Mouse (Mus musculus) cerebellum, postnatal 25 days (tissue): ENCODE results near the gene Polr3gl.

ENCODE experiments used
- DNase-seq, 2 experiments: peaks; one replicate each; pipeline ENCODE4 v3.0.0; 2021; ENCODE audit warnings: mixed read lengths in 2 of 2

The Polr3gl gene

GRCm38 (mm10) chr3:96571336-96571735 lies 22.6 kb downstream of the Polr3gl start:
- no peak for DNase-seq

- no peak for DNase-seq
Measured at GRCm38 (mm10) chr3:96570643-96571042, 23.3 kb downstream of the Polr3gl start.

GRCm38 (mm10) chr3:96569966-96570605 lies 23.9 kb downstream of the Polr3gl start:
- DNase-seq: no peak

- no peak for DNase-seq
Measured at GRCm38 (mm10) chr3:96569506-96569905, 24.5 kb downstream of the Polr3gl start.

GRCm38 (mm10) chr3:96568605-96569004 lies 25.4 kb downstream of the Polr3gl start:
- DNase-seq: no peak

- DNase-seq: no peak
Measured at GRCm38 (mm10) chr3:96566661-96567450, 27.1 kb downstream of the Polr3gl start.

- DNase-seq: no peak
Measured at GRCm38 (mm10) chr3:96565105-96565504, 28.9 kb downstream of the Polr3gl start.

- no peak for DNase-seq
Measured at GRCm38 (mm10) chr3:96564633-96565032, 29.3 kb downstream of the Polr3gl start.

GRCm38 (mm10) chr3:96563911-96564632 lies 29.9 kb downstream of the Polr3gl start:
- DNase-seq: no peak

GRCm38 (mm10) chr3:96563267-96563666 lies 30.7 kb downstream of the Polr3gl start:
- DNase-seq: no peak

- DNase-seq: no peak
Measured at GRCm38 (mm10) chr3:96561946-96562681, 31.9 kb downstream of the Polr3gl start.

GRCm38 (mm10) chr3:96560881-96561668 lies 32.9 kb downstream of the Polr3gl start:
- DNase-seq: no peak

- peak in 1 of 2 experiments; percentile 31 for DNase-seq
Measured at GRCm38 (mm10) chr3:96559911-96560850, 33.8 kb downstream of the Polr3gl start.

- DNase-seq: peak in 1 of 2 experiments; percentile 29
Measured at GRCm38 (mm10) chr3:96559398-96559910, 34.5 kb downstream of the Polr3gl start.

GRCm38 (mm10) chr3:96558668-96559196 lies 35.2 kb downstream of the Polr3gl start:
- DNase-seq: no peak

- DNase-seq: peak in 1 of 2 experiments; percentile 36
Measured at GRCm38 (mm10) chr3:96558159-96558558, 35.8 kb downstream of the Polr3gl start.

- DNase-seq: peak; percentile 97 to 98
Measured at GRCm38 (mm10) chr3:96557694-96558093, 36.3 kb downstream of the Polr3gl start, which contains the start of gene Txnip. TSS of gene Txnip (plus strand) at chr3:96557957.

- DNase-seq: no peak
Measured at GRCm38 (mm10) chr3:96556651-96557635, 37.0 kb downstream of the Polr3gl start.
